Mouse (Mus musculus) lung, adult 10 weeks (tissue): ENCODE measurements around the gene Krt76. TPM values are rescaled to one million over a fixed set of nuclear protein-coding genes. Genes with fewer than 3 reads are reported as not detected.

Experiments
- polyA plus RNA-seq: library from polyadenylated mRNA; stranded (reverse); fragments of 350-450 nt; fragmentation: Illumina TruSeq; extraction: RNeasy Lipid Tissue Mini Kit (QIAGEN cat#74804); gene quantifications from one replicate; pipeline ENCODE4 v1.2.3, GENCODE M21; 2014; ENCODE audit warnings: low read depth, low replicate concordance; ENCODE audit not compliant: insufficient read depth

Gene Krt76
- not detected for polyA plus RNA-seq

DNA sequence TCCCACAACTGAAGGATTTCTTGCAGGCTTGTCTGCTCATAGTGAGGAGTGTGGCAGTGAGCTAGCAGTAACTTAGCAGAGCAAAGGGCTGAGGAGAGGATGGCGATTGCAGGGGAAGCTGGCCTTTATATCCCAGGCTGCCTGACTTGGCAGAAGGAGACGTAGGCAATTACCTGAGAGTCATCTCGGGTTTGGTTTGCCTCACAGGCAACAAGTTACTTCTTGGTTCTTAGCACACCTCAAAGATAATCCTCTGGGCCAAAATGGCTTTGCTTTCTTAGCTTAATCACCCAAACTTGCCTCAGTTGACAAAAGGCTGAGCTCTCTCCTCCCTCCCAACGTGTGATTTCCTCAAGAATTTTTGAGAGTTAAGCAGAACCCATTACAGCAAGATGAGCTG is at the start of gene Krt76:
TSS of gene Krt76 (minus strand) at position 101 of the 400 bp plus-strand sequence.

DNA sequence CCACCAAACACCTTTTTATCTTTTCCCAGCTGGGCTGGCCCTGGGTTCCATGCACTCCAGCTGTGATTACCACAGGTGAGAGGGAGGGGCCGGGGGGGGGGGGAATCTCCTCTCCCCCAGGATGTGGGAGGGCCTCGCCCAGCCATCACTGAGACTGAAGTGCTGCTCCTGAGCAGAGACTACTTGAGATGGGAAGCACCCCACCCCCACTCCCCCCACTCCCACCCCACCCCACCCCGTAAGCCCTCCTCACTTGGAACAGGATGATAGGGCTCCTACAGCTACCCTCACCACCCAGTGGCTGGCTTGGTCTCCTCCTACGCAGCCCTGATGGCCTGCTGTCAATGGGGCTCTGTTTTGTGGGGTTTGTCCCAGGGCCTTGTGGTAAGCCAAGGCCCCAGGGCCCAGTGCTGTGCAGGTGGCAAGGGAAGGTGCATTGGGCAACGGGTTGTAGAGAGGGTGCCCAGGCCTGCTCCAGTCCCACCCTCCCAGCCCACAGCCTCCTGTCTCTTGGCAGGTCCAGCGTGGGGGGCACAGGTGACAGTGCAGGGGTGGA is 47.6 kb upstream of the Krt76 start, which contains the start of gene Krt79:
TSS of gene Krt79 (minus strand) at position 51 of the 556 bp plus-strand sequence.

DNA sequence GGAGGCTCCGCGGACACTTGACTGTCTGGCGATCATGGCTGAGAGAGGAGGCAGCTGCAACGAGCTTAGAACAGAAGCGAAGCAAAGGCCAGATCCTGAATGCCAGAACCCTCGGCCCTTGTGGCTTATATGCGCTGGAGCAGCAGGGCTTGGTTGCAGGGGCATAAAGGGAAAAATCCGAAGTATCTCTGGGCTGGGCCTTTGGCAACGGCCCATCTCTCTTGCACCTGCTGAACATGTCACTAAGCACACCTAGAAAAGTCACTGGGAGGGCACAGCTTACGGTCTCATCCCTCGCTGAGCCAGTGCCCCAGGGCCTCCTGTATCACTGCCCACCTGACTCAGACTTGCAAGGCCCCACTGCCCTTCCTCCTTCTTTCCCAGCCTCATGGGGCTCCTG is 31.9 kb upstream of the Krt76 start, which contains the start of gene Krt4:
TSS of gene Krt4 (minus strand) at position 101 of the 400 bp plus-strand sequence.

DNA sequence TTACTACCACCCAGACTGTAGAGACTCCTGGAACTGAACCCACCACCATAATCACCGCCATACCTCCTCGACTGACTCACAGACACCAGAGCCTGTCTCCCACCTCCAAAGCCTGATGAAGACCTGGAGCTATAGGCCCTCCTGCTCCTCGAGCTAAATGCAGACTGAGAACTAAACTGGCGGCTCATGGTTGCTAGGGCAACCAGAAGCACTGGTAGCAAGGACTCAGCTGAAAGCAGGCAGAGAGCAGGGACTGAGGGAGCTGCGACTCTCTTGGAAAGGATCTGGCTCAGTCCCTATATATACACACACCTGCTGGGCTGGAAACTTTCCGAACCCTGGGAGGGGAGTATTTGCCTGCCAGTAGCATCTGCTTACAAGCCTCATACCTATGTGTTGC is 23.3 kb downstream of the Krt76 start, which contains the start of gene Krt77:
TSS of gene Krt77 (minus strand) at position 275 of the 400 bp plus-strand sequence.

DNA sequence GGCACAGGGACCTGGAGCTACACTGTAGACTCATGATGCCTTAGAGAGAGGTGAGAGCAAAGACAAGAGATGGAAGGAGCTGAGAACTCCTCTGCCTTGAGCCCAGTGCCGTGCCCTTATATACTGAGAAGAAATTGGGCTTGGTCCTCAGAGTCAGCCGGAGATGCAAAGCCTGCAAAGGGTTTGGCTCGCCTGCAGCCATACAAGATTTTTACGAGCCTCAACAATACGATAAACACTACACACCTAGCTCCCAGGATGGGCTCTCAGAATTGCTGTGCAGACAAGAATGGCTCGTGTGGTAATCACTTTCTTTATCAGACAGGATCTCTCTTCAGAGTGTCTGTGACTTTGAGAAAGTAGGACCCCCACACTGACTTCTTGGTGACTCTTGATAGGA is 42.0 kb downstream of the Krt76 start, which contains the start of gene Krt1:
TSS of gene Krt1 (minus strand) at position 101 of the 400 bp plus-strand sequence.

Other genes starting within 250 kb of the Krt76 start
- gene Gm5478, start 245.5 kb downstream of the Krt76 start, polyA plus RNA-seq: not detected
- gene Krt6b, start 212.6 kb downstream of the Krt76 start, polyA plus RNA-seq: not detected
- not detected for gene Krt6a, start 198.6 kb downstream of the Krt76 start, polyA plus RNA-seq
- 0.23 TPM for gene Krt5, start 180.0 kb downstream of the Krt76 start, polyA plus RNA-seq
- gene Krt71, start 149.8 kb downstream of the Krt76 start, polyA plus RNA-seq: not detected
- gene Krt72, start 106.5 kb downstream of the Krt76 start, polyA plus RNA-seq: not detected
- gene Krt73, start 90.6 kb downstream of the Krt76 start, polyA plus RNA-seq: not detected
- gene Krt2, start 74.8 kb downstream of the Krt76 start, polyA plus RNA-seq: not detected
- 0.15 TPM for gene Krt1, start 42.1 kb downstream of the Krt76 start, polyA plus RNA-seq
- gene Krt77, start 23.2 kb downstream of the Krt76 start, polyA plus RNA-seq: not detected
- gene Krt4, start 31.8 kb upstream of the Krt76 start, polyA plus RNA-seq: not detected
- gene Krt79, start 47.4 kb upstream of the Krt76 start, polyA plus RNA-seq: 13.3 TPM
- 0.10 TPM for gene Krt78, start 61.4 kb upstream of the Krt76 start, polyA plus RNA-seq
- 137 TPM for gene Krt8, start 111.6 kb upstream of the Krt76 start, polyA plus RNA-seq
- 91.4 TPM for gene Krt18, start 135.3 kb upstream of the Krt76 start, polyA plus RNA-seq
- gene Eif4b, start 180.9 kb upstream of the Krt76 start, polyA plus RNA-seq: 66.8 TPM
- 166 TPM for gene Tns2, start 207.5 kb upstream of the Krt76 start, polyA plus RNA-seq
- gene Spryd3, start 243.3 kb upstream of the Krt76 start, polyA plus RNA-seq: 27.8 TPM